Mouse (Mus musculus) CH12.LX (cell line): Measurements from ENCODE around the gene Slc10a7.

ENCODE experiments used
- CTCF ChIP-seq, 2 experiments: IDR thresholded peaks in 1 of 2; conservative IDR thresholded peaks in 1 of 2; 2 replicates each; pipeline ENCODE4 v1.5.1; 2011 to 2012; ENCODE audit warnings: low read depth in 2 of 2, low read length in 2 of 2, improper control_type of control experiment in 1 of 2, inconsistent platforms in 1 of 2, mild to moderate bottlenecking in 1 of 2, moderate library complexity in 1 of 2
- ELF1 ChIP-seq: IDR thresholded peaks from 2 replicates; pipeline ENCODE4 v1.6.1; 2014; ENCODE audit warnings: low read depth, mild to moderate bottlenecking, inconsistent platforms, low read length, improper control_type of control experiment
- POLR2A ChIP-seq: IDR thresholded peaks from 2 replicates; pipeline ENCODE4 v1.6.1; 2011; ENCODE audit warnings: low read depth, mild to moderate bottlenecking, improper control_type of control experiment, low read length
- RCOR1 ChIP-seq: conservative IDR thresholded peaks from 2 replicates; pipeline ENCODE4 v1.6.1; 2012; ENCODE audit warnings: low read depth, mild to moderate bottlenecking, inconsistent platforms, low read length, improper control_type of control experiment

- TF ChIP-seq CTCF (conservative IDR thresholded peaks at IDR 0.05 in 1 of 2, IDR thresholded peaks at IDR 0.05 in 1 of 2; ENCODE audit: low read depth in 2 of 2, low read length in 2 of 2), result no peak
- no peak for TF ChIP-seq RCOR1
- no peak for TF ChIP-seq POLR2A
- no peak for TF ChIP-seq ELF1
These were observed 239.6 kb downstream of the Slc10a7 start for GRCm38 (mm10) chr8:78748701-78749100.
